Mouse (Mus musculus) naive thymus-derived CD4-positive, alpha-beta T cell, adult 5 months (primary cell): Measurements from ENCODE around the gene Atp11c. TPM values are rescaled to one million over a fixed set of nuclear protein-coding genes. Genes with fewer than 3 reads are reported as not detected.

Source experiments
- polyA plus RNA-seq: library from polyadenylated mRNA; unstranded; fragments of 100-300 nt; shearing (Covaris generic); gene quantifications from one replicate; pipeline ENCODE4 v1.2.1, GENCODE M21; 2017

Gene Atp11c
- polyA plus RNA-seq: 15.7 TPM

GRCm38 (mm10) chrX:60592598-60592997 lies at the start of gene Atp11c:
Atp11c (minus strand) TSS chrX:60592698.

GRCm38 (mm10) chrX:60539149-60539548 lies 53.3 kb downstream of the Atp11c start, which contains the start of gene Gm7073:
Gm7073 (minus strand) TSS chrX:60539249.

GRCm38 (mm10) chrX:60178744-60179458 lies 413.6 kb downstream of the Atp11c start, which contains the start of gene Mcf2:
Mcf2 (minus strand) TSS chrX:60179089.

Other genes with a start within 250 kb of the Atp11c start
- gene Gm7073, start 53.4 kb downstream of the Atp11c start, polyA plus RNA-seq: not detected